In the genomic region with DNA sequence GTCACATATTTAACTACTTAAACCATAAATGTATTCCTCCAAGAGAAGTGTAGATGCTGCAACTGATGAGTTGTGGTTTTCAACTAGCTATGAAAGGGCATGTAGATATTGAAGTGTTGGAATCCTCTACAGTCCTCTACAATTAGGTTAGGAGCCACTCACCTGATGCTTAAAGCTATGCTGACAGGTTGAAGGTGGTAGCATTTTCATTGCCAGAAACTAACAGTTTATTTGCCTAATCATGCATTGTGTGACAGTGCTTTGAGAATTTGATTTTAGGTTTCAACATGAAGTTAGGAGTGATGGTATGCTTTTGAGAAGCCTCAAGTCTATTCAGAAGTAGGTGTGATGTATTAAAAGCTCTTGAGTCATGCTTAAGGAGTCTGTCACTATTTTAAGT, we compare ENCODE assay signal across 9 mouse cellular contexts. TPM values are rescaled to one million over a fixed set of nuclear protein-coding genes. Genes with fewer than 3 reads are reported as not detected.
DNase-seq lines count a peak whose midpoint lies in the region; ATAC-seq and TF ChIP-seq lines count a peak whose summit lies in the region.
"Had no signal": no experiment of that assay in that cellular context is flagged by ENCODE, and none has a peak within 500 bp of the region (broad histone marks: within the 10 kb centered on the region; RNA-seq: fewer than 3 reads in every experiment).

No protein-coding gene starts in this region.

- H3K9ac ChIP-seq in heart, embryonic 15.5 days = peak overlapping the region; percentile 92
- H3K9ac ChIP-seq in MEL (ENCODE audit: control insufficient read depth, low read depth, low read length, poor library complexity, severe bottlenecking) = peak overlapping the region; percentile 99
- peak overlapping the region; percentile 99 for H3K9ac ChIP-seq in hindbrain, embryonic 15.5 days
- peak overlapping the region; percentile 87; the same call in 1 of the 2 replicates for H3K9ac ChIP-seq in midbrain, embryonic 12.5 days (replicated peaks)

- no peak for TF ChIP-seq EP300 in MEL (IDR thresholded peaks at IDR 0.05; ENCODE audit: low read depth in 1 of 2, low read length in 2 of 2)

- H3K4me3 ChIP-seq in heart, embryonic 15.5 days = peak overlapping the region; percentile 86
- H3K4me3 ChIP-seq in MEL (ENCODE audit: control insufficient read depth in 1 of 2, insufficient read depth in 1 of 2, low read depth in 2 of 2, low read length in 2 of 2) = peak overlapping the region; percentile 80 to 93
- H3K4me3 ChIP-seq in hindbrain, embryonic 15.5 days = peak overlapping the region; percentile 94
- peak overlapping the region; percentile 66 for H3K4me3 ChIP-seq in midbrain, embryonic 12.5 days

- H3K4me1 ChIP-seq in heart, embryonic 15.5 days (replicated peaks) = peaks cover 19% of the 10 kb centered on the region
- peaks cover 9 to 13% of the 10 kb centered on the region in 2 experiments for H3K4me1 ChIP-seq in MEL (ENCODE audit: control insufficient read depth in 1 of 2, insufficient read depth in 2 of 2, low read length in 2 of 2)
- peaks cover 32% of the 10 kb centered on the region for H3K4me1 ChIP-seq in hindbrain, embryonic 15.5 days (replicated peaks)
- H3K4me1 ChIP-seq in midbrain, embryonic 12.5 days = peaks cover 25% of the 10 kb centered on the region

- TF ChIP-seq POLR2A in MEL (IDR thresholded peaks at IDR 0.05; ENCODE audit: control insufficient read depth in 1 of 2, insufficient read depth in 1 of 2, low read depth in 1 of 2, low read length in 2 of 2, poor library complexity in 1 of 2) = peak in 1 of 2 experiments; percentile 20; a peak in 1 of 4 replicates

- no peak for ATAC-seq in heart, embryonic 15.5 days (replicated peaks; ENCODE audit: insufficient number of reproducible peaks, insufficient read depth, low FRiP score, low read depth)
- ATAC-seq in hindbrain, embryonic 15.5 days (ENCODE audit: low FRiP score, low read depth) = no peak
- no peak for ATAC-seq in midbrain, embryonic 12.5 days (ENCODE audit: low FRiP score, low read depth)

- peak overlapping the region; percentile 36 for H3K27ac ChIP-seq in heart, embryonic 15.5 days
- H3K27ac ChIP-seq in MEL (ENCODE audit: control insufficient read depth, low read depth, low read length) = peak overlapping the region; percentile 97
- no peak overlapping the region for H3K27ac ChIP-seq in hindbrain, embryonic 15.5 days (replicated peaks)
- H3K27ac ChIP-seq in midbrain, embryonic 12.5 days (replicated peaks) = no peak overlapping the region

- no peaks in the 10 kb centered on the region for H3K9me3 ChIP-seq in heart, embryonic 15.5 days (replicated peaks)
- H3K9me3 ChIP-seq in MEL (replicated peaks; ENCODE audit: insufficient read depth, low read length) = no peaks in the 10 kb centered on the region
- no peaks in the 10 kb centered on the region for H3K9me3 ChIP-seq in hindbrain, embryonic 15.5 days
- H3K9me3 ChIP-seq in midbrain, embryonic 12.5 days = no peaks in the 10 kb centered on the region

- no peak for TF ChIP-seq RAD21 in MEL (IDR thresholded peaks at IDR 0.05; ENCODE audit: low read depth, low read length)

- no peak for TF ChIP-seq CTCF in MEL (IDR thresholded peaks at IDR 0.05 in 2 of 3, conservative IDR thresholded peaks at IDR 0.05 in 1 of 3; ENCODE audit: control insufficient read depth in 1 of 3, insufficient read depth in 1 of 3, low read depth in 2 of 3, low read length in 3 of 3, poor library complexity in 1 of 3, severe bottlenecking in 1 of 3)

- H3K27me3 ChIP-seq in heart, embryonic 15.5 days = no peaks in the 10 kb centered on the region
- no peaks in the 10 kb centered on the region for H3K27me3 ChIP-seq in MEL (ENCODE audit: control insufficient read depth in 1 of 2, insufficient read depth in 2 of 2, low read length in 2 of 2)
- no peaks in the 10 kb centered on the region for H3K27me3 ChIP-seq in hindbrain, embryonic 15.5 days
- H3K27me3 ChIP-seq in midbrain, embryonic 12.5 days = no peaks in the 10 kb centered on the region

- peaks cover 33% of the 10 kb centered on the region for H3K36me3 ChIP-seq in heart, embryonic 15.5 days
- H3K36me3 ChIP-seq in MEL (ENCODE audit: control insufficient read depth in 1 of 2, insufficient read depth in 2 of 2, low read length in 2 of 2) = peaks cover 25 to 32% of the 10 kb centered on the region in 2 experiments
- peaks cover 28% of the 10 kb centered on the region for H3K36me3 ChIP-seq in hindbrain, embryonic 15.5 days
- H3K36me3 ChIP-seq in midbrain, embryonic 12.5 days = peaks cover 34% of the 10 kb centered on the region

- no peak for DNase-seq in heart, postnatal 4 days
- DNase-seq in MEL (ENCODE audit: low read depth, low spot score) = peak; percentile 51
- no peak for DNase-seq in adrenal gland, adult 18-20 months (ENCODE audit: low spot score in 2 of 2)
- no peak for DNase-seq in thymus, postnatal 10 days (ENCODE audit: low spot score in 2 of 2)
- DNase-seq in frontal cortex, postnatal 14 days (ENCODE audit: low spot score in 2 of 2) = no peak
- DNase-seq: kidney, postnatal 4 days had no signal

- peak overlapping the region; percentile 70 for H3K4me2 ChIP-seq in heart, embryonic 15.5 days
- peak overlapping the region; percentile 82 for H3K4me2 ChIP-seq in hindbrain, embryonic 15.5 days
- H3K4me2 ChIP-seq in midbrain, embryonic 12.5 days (replicated peaks) = peak overlapping the region; percentile 81

- H3K79me2 ChIP-seq in MEL (ENCODE audit: control insufficient read depth, insufficient read depth, low read length, poor library complexity) = peaks cover 33% of the 10 kb centered on the region

TF ChIP-seq in MEL, 35 proteins besides CTCF, POLR2A, EP300 and RAD21 (continues in another document):
- no peak for TF ChIP-seq KAT2A (conservative IDR thresholded peaks at IDR 0.05; ENCODE audit: low read depth, low read length)
- TF ChIP-seq UBTF (IDR thresholded peaks at IDR 0.05; ENCODE audit: borderline replicate concordance, insufficient read depth, low read depth, low read length) = no peak
- TF ChIP-seq CHD1 (IDR thresholded peaks at IDR 0.05; ENCODE audit: low read depth, low read length) = no peak
- TF ChIP-seq TCF12 (IDR thresholded peaks at IDR 0.05; ENCODE audit: low read depth, low read length) = no peak
- no peak; the same call in 1 of the 2 replicates for TF ChIP-seq SIN3A (IDR thresholded peaks at IDR 0.05; ENCODE audit: low read length)
- no peak for TF ChIP-seq USF2 (IDR thresholded peaks at IDR 0.05; ENCODE audit: borderline replicate concordance in 1 of 2, insufficient read depth in 1 of 2, low read depth in 1 of 2, low read length in 2 of 2)
- TF ChIP-seq MEF2A (IDR thresholded peaks at IDR 0.05; ENCODE audit: extremely low read depth, insufficient replicate concordance, low read depth, low read length, poor library complexity, severe bottlenecking) = no peak
- TF ChIP-seq MXI1 (IDR thresholded peaks at IDR 0.05; ENCODE audit: low read depth, low read length) = no peak
- TF ChIP-seq USF1 (IDR thresholded peaks at IDR 0.05; ENCODE audit: low read depth, low read length) = no peak
- TF ChIP-seq SMC3 (IDR thresholded peaks at IDR 0.05; ENCODE audit: low read depth, low read length) = 0 out of 2 replicates have a peak, but pooled peaks have one; percentile 12
- no peak; the same call in 1 of the 2 replicates for TF ChIP-seq JUND (IDR thresholded peaks at IDR 0.05; ENCODE audit: low read depth, low read length)
- TF ChIP-seq ZMIZ1 (IDR thresholded peaks at IDR 0.05; ENCODE audit: low read depth, low read length) = no peak
- TF ChIP-seq GABPA (IDR thresholded peaks at IDR 0.05; ENCODE audit: low read depth, low read length) = no peak

RNA-seq across cellular contexts. Expression of gene Ppia, which starts 2.2 kb away (rescaled TPM):
- polyA plus RNA-seq in heart, embryonic 15.5 days (2015; fragmentation: Nextera tagmentation; extraction: Ambion mirVana) = 3,680 and 4,098 TPM in 2 replicates
- 1,000 to 10,000 TPM; 1,521 to 1,568 TPM for total RNA-seq in heart, postnatal 4 days (2021)
- 7,288 and 8,303 TPM in 2 replicates for total RNA-seq in MEL (2012; rRNA removed)
- polyA plus RNA-seq in MEL (2012; ENCODE audit: insufficient read depth in 1 of 2, insufficient read length in 2 of 2, low read depth in 1 of 2, low replicate concordance in 2 of 2, missing spikeins in 1 of 2) = 1,000 to 10,000 TPM in 1 of 2 experiments, not detected in 1; 3,662 TPM
- polyA plus RNA-seq in hindbrain, embryonic 15.5 days (2015; fragmentation: Nextera tagmentation; extraction: Ambion mirVana) = 4,085 and 4,343 TPM in 2 replicates
- polyA plus RNA-seq in midbrain, embryonic 12.5 days (2016; fragmentation: Nextera tagmentation; extraction: Ambion mirVana) = 4,523 and 4,594 TPM in 2 replicates
- 1,000 to 10,000 TPM; 1,645 to 1,705 TPM for total RNA-seq in adrenal gland, adult 18-20 months (2021)

RNA-seq across cellular contexts. Expression of gene H2afv, which starts 26.8 kb away (rescaled TPM):
- 318 and 327 TPM in 2 replicates for polyA plus RNA-seq in heart, embryonic 15.5 days (2015; fragmentation: Nextera tagmentation; extraction: Ambion mirVana)
- 100 to 1,000 TPM; 125 to 126 TPM for total RNA-seq in heart, postnatal 4 days (2021)
- 70.6 and 97.2 TPM in 2 replicates for total RNA-seq in MEL (2012; rRNA removed)
- polyA plus RNA-seq in MEL (2012; ENCODE audit: insufficient read depth in 1 of 2, insufficient read length in 2 of 2, low read depth in 1 of 2, low replicate concordance in 2 of 2, missing spikeins in 1 of 2) = 100 to 1,000 TPM in 1 of 2 experiments, not detected in 1; 159 TPM
- polyA plus RNA-seq in hindbrain, embryonic 15.5 days (2015; fragmentation: Nextera tagmentation; extraction: Ambion mirVana) = 259 and 323 TPM in 2 replicates
- 831 and 843 TPM in 2 replicates for polyA plus RNA-seq in midbrain, embryonic 12.5 days (2016; fragmentation: Nextera tagmentation; extraction: Ambion mirVana)
- total RNA-seq in adrenal gland, adult 18-20 months (2021) = 10 to 100 TPM; 46.1 to 49.3 TPM

RNA-seq across cellular contexts. Expression of gene Zmiz2, which starts 28.6 kb away (rescaled TPM):
- polyA plus RNA-seq in heart, embryonic 15.5 days (2015; fragmentation: Nextera tagmentation; extraction: Ambion mirVana) = 6.6 and 8.2 TPM in 2 replicates
- 10 to 100 TPM; 46.8 to 49.1 TPM for total RNA-seq in heart, postnatal 4 days (2021)
- 12.3 and 12.8 TPM in 2 replicates for total RNA-seq in MEL (2012; rRNA removed)
- 10 to 100 TPM; 35.5 to 90.3 TPM for polyA plus RNA-seq in MEL (2012; ENCODE audit: insufficient read depth in 1 of 2, insufficient read length in 2 of 2, low read depth in 1 of 2, low replicate concordance in 2 of 2, missing spikeins in 1 of 2)
- polyA plus RNA-seq in hindbrain, embryonic 15.5 days (2015; fragmentation: Nextera tagmentation; extraction: Ambion mirVana) = 29.6 and 30.8 TPM in 2 replicates
- polyA plus RNA-seq in midbrain, embryonic 12.5 days (2016; fragmentation: Nextera tagmentation; extraction: Ambion mirVana) = 22.6 and 25.2 TPM in 2 replicates
- 10 to 100 TPM; 48.8 to 51.2 TPM for total RNA-seq in adrenal gland, adult 18-20 months (2021)

RNA-seq across cellular contexts. Expression of gene Purb, which starts 58.2 kb away (rescaled TPM):
- polyA plus RNA-seq in heart, embryonic 15.5 days (2015; fragmentation: Nextera tagmentation; extraction: Ambion mirVana) = 24.0 and 26.1 TPM in 2 replicates
- 10 to 100 TPM; 81.8 to 84.6 TPM for total RNA-seq in heart, postnatal 4 days (2021)
- 29.3 and 33.9 TPM in 2 replicates for total RNA-seq in MEL (2012; rRNA removed)
- 10 to 100 TPM; 23.1 to 32.7 TPM for polyA plus RNA-seq in MEL (2012; ENCODE audit: insufficient read depth in 1 of 2, insufficient read length in 2 of 2, low read depth in 1 of 2, low replicate concordance in 2 of 2, missing spikeins in 1 of 2)
- 10.7 and 11.0 TPM in 2 replicates for polyA plus RNA-seq in hindbrain, embryonic 15.5 days (2015; fragmentation: Nextera tagmentation; extraction: Ambion mirVana)
- polyA plus RNA-seq in midbrain, embryonic 12.5 days (2016; fragmentation: Nextera tagmentation; extraction: Ambion mirVana) = 16.8 and 17.0 TPM in 2 replicates
- 10 to 100 TPM; 61.3 to 65.6 TPM for total RNA-seq in adrenal gland, adult 18-20 months (2021)

Comparison
In these comparisons a context has a peak if more than half of its experiments do, and no peak if none do; other contexts are left out.
1. H3K27ac ChIP-seq: peak in heart, embryonic 15.5 days (single experiment) and MEL (single experiment); none in hindbrain, embryonic 15.5 days (single experiment) and midbrain, embryonic 12.5 days (single experiment).
2. Peak in every context shown above with its lines, with median percentiles within 50 percentile points of each other: H3K4me2 ChIP-seq, H3K4me3 ChIP-seq and H3K9ac ChIP-seq.